Mouse (Mus musculus) stomach, embryonic 14.5 days (tissue): Measurements from ENCODE around the gene Klk8. TPM values are rescaled to one million over a fixed set of nuclear protein-coding genes. Genes with fewer than 3 reads are reported as not detected.

Source experiments
- ATAC-seq: fragments of 200-750 bp; cut with Nextera tagmentation; 2 replicates; pipeline ENCODE4 v1.8.0; 2017; ENCODE audit warnings: low read depth, moderate TSS enrichment; ENCODE audit not compliant: insufficient number of reproducible peaks, insufficient read depth, low FRiP score
- H3K27ac ChIP-seq: fragments of 300-500 bp; sonication (generic); 2 replicates; pipeline ENCODE4 v1.5.1; 2014; ENCODE audit warnings: mild to moderate bottlenecking, low read length, moderate library complexity, mixed read lengths
- H3K27me3 ChIP-seq: fragments of 300-500 bp; sonication (generic); 2 replicates; pipeline ENCODE4 v1.6.1; 2014; ENCODE audit warnings: low read length, control low read depth, mixed read lengths; ENCODE audit not compliant: control insufficient read depth, insufficient read depth
- H3K36me3 ChIP-seq: fragments of 300-500 bp; sonication (generic); 2 replicates; pipeline ENCODE4 v1.6.1; 2014; ENCODE audit warnings: mild to moderate bottlenecking, control low read depth, low read length, moderate library complexity, mixed read lengths; ENCODE audit not compliant: control insufficient read depth, insufficient read depth
- H3K4me1 ChIP-seq: fragments of 300-500 bp; sonication (generic); 2 replicates; pipeline ENCODE4 v1.6.1; 2014; ENCODE audit warnings: low read length, control low read depth, mixed read lengths; ENCODE audit not compliant: control insufficient read depth, insufficient read depth
- H3K4me2 ChIP-seq: fragments of 300-500 bp; sonication (generic); replicated peaks from 2 replicates; pipeline ENCODE4 v1.6.1; 2014; ENCODE audit warnings: low read depth, low read length, control low read depth
- H3K4me3 ChIP-seq: fragments of 300-500 bp; sonication (generic); 2 replicates; pipeline ENCODE4 v1.5.1; 2014; ENCODE audit warnings: low read depth, low read length, control low read depth
- H3K9ac ChIP-seq: fragments of 300-500 bp; sonication (generic); replicated peaks from 2 replicates; pipeline ENCODE4 v1.6.1; 2014; ENCODE audit warnings: low read depth, mild to moderate bottlenecking, control low read depth, low read length, moderate library complexity, mixed read lengths
- H3K9me3 ChIP-seq: fragments of 300-500 bp; sonication (generic); 2 replicates; pipeline ENCODE4 v1.6.1; 2016; ENCODE audit warnings: low read depth, low read length, control low read depth; ENCODE audit not compliant: control insufficient read depth
- WGBS: fragments of 180-500 bp; shearing (Covaris S2); extraction: QIAGEN DNeasy Blood & Tissue Kit; methylation state at CpG from one replicate; pipeline ENCODE4 v1.1.7; 2014; 5-methylcytosine and 5-hydroxymethylcytosine counted together
- polyA plus RNA-seq: library from polyadenylated mRNA; unstranded; fragments of >200 nt; fragmentation: Nextera tagmentation; extraction: Ambion mirVana; gene quantifications from 2 replicates; pipeline ENCODE4 v1.2.1, GENCODE M21; 2014

The Klk8 gene
- polyA plus RNA-seq, 1 experiment from 2014 or later: 39.0 TPM

DNA sequence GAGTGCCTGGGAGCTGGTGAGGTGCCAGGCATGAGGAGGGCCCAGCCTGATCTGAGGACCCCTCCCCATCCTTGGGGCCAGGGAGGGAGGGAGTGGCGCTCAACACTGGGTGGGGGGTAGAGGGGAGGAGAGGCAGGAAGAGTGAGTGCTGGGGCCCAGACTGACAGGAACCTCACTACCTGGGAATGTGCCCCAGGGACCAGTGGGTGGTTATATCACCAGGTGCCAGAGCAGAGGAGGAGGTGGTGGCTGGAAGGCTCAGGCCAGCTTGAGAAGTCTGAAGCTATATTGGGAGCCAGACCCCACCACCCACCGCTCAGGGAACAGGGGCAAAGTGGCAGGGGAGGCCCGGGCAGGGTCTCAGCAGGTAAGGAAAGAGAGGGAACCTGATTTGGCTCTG, 44.3 kb downstream of the Klk8 start, which contains the start of gene Klk5:
Klk5 (plus strand) TSS at position 271 of the 400 bp plus-strand sequence.
- Histone ChIP-seq H3K4me1 (no peaks in the 10 kb centered on the region), H3K36me3 (no peaks in the 10 kb centered on the region), H3K27me3 (no peaks in the 10 kb centered on the region), H3K27ac (no peak within 1 kb of the TSS), H3K4me2 (no peak within 1 kb of the TSS), H3K9me3 (no peaks in the 10 kb centered on the region), H3K4me3 (no peak within 1 kb of the TSS), H3K9ac (no peak within 1 kb of the TSS)
- no peak for ATAC-seq
- WGBS: 55% methylated on average over 3 of the region's 3 CpGs

DNA sequence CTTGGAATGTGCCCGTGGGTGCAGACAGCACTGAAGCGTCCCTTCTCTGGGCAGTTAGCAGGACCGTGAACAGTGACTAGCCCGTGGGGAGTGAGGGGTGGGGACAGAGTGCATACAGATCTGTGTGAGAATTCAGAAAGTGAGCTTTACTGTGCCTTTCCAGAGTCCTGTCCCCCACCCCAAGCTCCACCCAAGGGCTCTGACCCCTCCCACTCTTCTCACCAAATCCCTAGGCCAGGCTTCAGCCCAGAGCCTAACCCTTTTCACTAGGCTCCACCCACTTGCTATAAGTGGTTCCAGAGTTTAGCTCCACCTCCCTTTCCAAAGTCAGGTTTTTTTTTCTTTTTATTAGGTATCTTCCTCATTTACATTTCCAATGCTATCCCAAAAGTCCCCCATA, 46.4 kb downstream of the Klk8 start:
- Histone ChIP-seq H3K4me3 (no peak overlapping the region), H3K4me2 (no peak overlapping the region), H3K9me3 (no peaks in the 10 kb centered on the region), H3K36me3 (no peaks in the 10 kb centered on the region), H3K4me1 (no peaks in the 10 kb centered on the region), H3K27ac (no peak overlapping the region), H3K9ac (no peak overlapping the region), H3K27me3 (no peaks in the 10 kb centered on the region)
- no peak for ATAC-seq
- WGBS: 89% methylated on average over 4 of the region's 4 CpGs

DNA sequence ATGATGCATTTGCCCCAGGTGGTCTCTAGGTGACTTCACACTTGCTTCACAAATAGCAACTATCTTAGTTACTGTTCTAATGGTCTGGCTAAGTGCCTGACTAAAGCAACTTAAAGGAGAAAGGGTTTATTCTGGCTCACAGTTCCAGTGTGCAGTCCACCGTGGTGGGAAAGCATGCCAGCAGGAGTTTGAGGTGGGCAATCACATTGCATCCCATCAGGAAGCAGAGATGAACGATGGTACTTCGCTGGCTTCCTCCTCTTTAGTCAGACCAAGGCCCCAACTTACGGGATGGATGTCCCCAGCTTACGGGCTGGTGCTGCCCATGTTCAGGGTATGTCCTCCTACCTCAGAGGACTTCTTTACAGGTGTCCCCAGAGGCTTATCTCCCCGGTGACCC, 54.2 kb downstream of the Klk8 start:
- Histone ChIP-seq H3K27ac (no peak overlapping the region), H3K4me2 (no peak overlapping the region), H3K36me3 (no peaks in the 10 kb centered on the region), H3K27me3 (no peaks in the 10 kb centered on the region), H3K4me3 (no peak overlapping the region), H3K4me1 (no peaks in the 10 kb centered on the region), H3K9ac (no peak overlapping the region), H3K9me3 (no peaks in the 10 kb centered on the region)
- 94% methylated on average over 6 of the region's 6 CpGs for WGBS
- ATAC-seq: no peak

Other genes with a start within 250 kb of the Klk8 start
- 3.2 and 5.0 TPM in 2 replicates for gene Zfp658, start 235.3 kb upstream of the Klk8 start, polyA plus RNA-seq
- 14.7 and 14.8 TPM in 2 replicates for gene Zfp719, start 218.0 kb upstream of the Klk8 start, polyA plus RNA-seq
- 0.23 and 0.36 TPM in 2 replicates for gene Zfp819, start 190.4 kb upstream of the Klk8 start, polyA plus RNA-seq
- gene Ceacam18, start 162.9 kb upstream of the Klk8 start, polyA plus RNA-seq: 0.17 TPM in 1 of 2 replicates, not detected in the other
- gene Siglece, start 137.4 kb upstream of the Klk8 start, polyA plus RNA-seq: 0.80 and 0.95 TPM in 2 replicates
- 11.0 TPM in 2 replicates for gene Ctu1, start 125.6 kb upstream of the Klk8 start, polyA plus RNA-seq
- gene Klk14, start 107.2 kb upstream of the Klk8 start, polyA plus RNA-seq: 0.32 TPM in 1 of 2 replicates, not detected in the other
- gene Klk13, start 85.0 kb upstream of the Klk8 start, polyA plus RNA-seq: 1.6 and 1.8 TPM in 2 replicates
- gene Klk12, start 28.7 kb upstream of the Klk8 start, polyA plus RNA-seq: 0.27 TPM in 1 of 2 replicates, not detected in the other
- gene Klk11, start 23.0 kb upstream of the Klk8 start, polyA plus RNA-seq: 2.6 TPM in 2 replicates
- 3.1 and 3.5 TPM in 2 replicates for gene Klk10, start 16.5 kb upstream of the Klk8 start, polyA plus RNA-seq
- gene Klk9, start 5.7 kb upstream of the Klk8 start, polyA plus RNA-seq: 0.17 TPM in 1 of 2 replicates, not detected in the other
- not detected in 2 replicates for gene Klk7, start 13.7 kb downstream of the Klk8 start, polyA plus RNA-seq
- gene Klk6, start 26.9 kb downstream of the Klk8 start, polyA plus RNA-seq: not detected in 2 replicates
- not detected in 2 replicates for gene Klk5, start 44.4 kb downstream of the Klk8 start, polyA plus RNA-seq
- gene Klk4, start 83.6 kb downstream of the Klk8 start, polyA plus RNA-seq: not detected in 2 replicates
- gene Klk15, start 136.2 kb downstream of the Klk8 start, polyA plus RNA-seq: not detected in 2 replicates
- gene Klk1b8, start 153.1 kb downstream of the Klk8 start, polyA plus RNA-seq: not detected in 2 replicates
- gene Klk1b1, start 169.2 kb downstream of the Klk8 start, polyA plus RNA-seq: not detected in 2 replicates
- not detected in 2 replicates for gene Klk1b9, start 178.5 kb downstream of the Klk8 start, polyA plus RNA-seq
- gene Klk1b11, start 198.3 kb downstream of the Klk8 start, polyA plus RNA-seq: not detected in 2 replicates
- not detected in 2 replicates for gene Klk1b26, start 214.6 kb downstream of the Klk8 start, polyA plus RNA-seq